Mouse (Mus musculus) hindbrain, embryonic 14.5 days (tissue): ENCODE results near the gene Ulk1. TPM values are rescaled to one million over a fixed set of nuclear protein-coding genes. Genes with fewer than 3 reads are reported as not detected.

Source experiments
- ATAC-seq: fragments of 200-750 bp; cut with Nextera tagmentation; 2 replicates; pipeline ENCODE4 v1.8.0; 2017; ENCODE audit warnings: moderate number of reproducible peaks, mild to moderate bottlenecking, moderate TSS enrichment, moderate library complexity; ENCODE audit not compliant: low FRiP score
- DNase-seq: peaks from one replicate; pipeline ENCODE4 v3.0.0-alpha.2; 2015; ENCODE audit warnings: low spot score
- H3K27ac ChIP-seq: fragments of 300-500 bp; sonication (generic); 2 replicates; pipeline ENCODE4 v1.5.1; 2014; ENCODE audit warnings: mild to moderate bottlenecking, moderate library complexity
- H3K27me3 ChIP-seq: fragments of 300-500 bp; sonication (generic); 2 replicates; pipeline ENCODE4 v1.6.1; 2014; ENCODE audit warnings: mild to moderate bottlenecking, low read length, mixed read lengths; ENCODE audit not compliant: control insufficient read depth, insufficient read depth
- H3K36me3 ChIP-seq: fragments of 300-500 bp; sonication (generic); replicated peaks from 2 replicates; pipeline ENCODE4 v1.6.1; 2014; ENCODE audit not compliant: control insufficient read depth, insufficient read depth
- H3K4me1 ChIP-seq: fragments of 300-500 bp; sonication (generic); replicated peaks from 2 replicates; pipeline ENCODE4 v1.6.1; 2014; ENCODE audit warnings: antibody characterized with exemption, low read length, mixed read lengths; ENCODE audit not compliant: control insufficient read depth, insufficient read depth
- H3K4me2 ChIP-seq: fragments of 300-500 bp; sonication (generic); replicated peaks from 2 replicates; pipeline ENCODE4 v1.6.1; 2014; ENCODE audit warnings: mild to moderate bottlenecking, moderate library complexity
- H3K4me3 ChIP-seq: fragments of 300-500 bp; sonication (generic); replicated peaks from 2 replicates; pipeline ENCODE4 v1.5.1; 2014; ENCODE audit warnings: mild to moderate bottlenecking, low read length
- H3K9ac ChIP-seq: fragments of 300-500 bp; sonication (generic); 2 replicates; pipeline ENCODE4 v1.6.1; 2014
- H3K9me3 ChIP-seq: fragments of 300-500 bp; sonication (generic); 2 replicates; pipeline ENCODE4 v1.6.1; 2016; ENCODE audit warnings: low read length; ENCODE audit not compliant: control insufficient read depth
- WGBS: fragments of 180-500 bp; shearing (Covaris S2); extraction: QIAGEN DNeasy Blood & Tissue Kit; methylation state at CpG from one replicate; pipeline ENCODE4 v1.1.7; 2014; 5-methylcytosine and 5-hydroxymethylcytosine counted together
- polyA plus RNA-seq: library from polyadenylated mRNA; unstranded; fragments of >200 nt; fragmentation: Nextera tagmentation; extraction: Ambion mirVana; gene quantifications from 2 replicates; pipeline ENCODE4 v1.2.1, GENCODE M21; 2014

Gene Ulk1
- polyA plus RNA-seq: 48.9 and 49.6 TPM in 2 replicates

DNA sequence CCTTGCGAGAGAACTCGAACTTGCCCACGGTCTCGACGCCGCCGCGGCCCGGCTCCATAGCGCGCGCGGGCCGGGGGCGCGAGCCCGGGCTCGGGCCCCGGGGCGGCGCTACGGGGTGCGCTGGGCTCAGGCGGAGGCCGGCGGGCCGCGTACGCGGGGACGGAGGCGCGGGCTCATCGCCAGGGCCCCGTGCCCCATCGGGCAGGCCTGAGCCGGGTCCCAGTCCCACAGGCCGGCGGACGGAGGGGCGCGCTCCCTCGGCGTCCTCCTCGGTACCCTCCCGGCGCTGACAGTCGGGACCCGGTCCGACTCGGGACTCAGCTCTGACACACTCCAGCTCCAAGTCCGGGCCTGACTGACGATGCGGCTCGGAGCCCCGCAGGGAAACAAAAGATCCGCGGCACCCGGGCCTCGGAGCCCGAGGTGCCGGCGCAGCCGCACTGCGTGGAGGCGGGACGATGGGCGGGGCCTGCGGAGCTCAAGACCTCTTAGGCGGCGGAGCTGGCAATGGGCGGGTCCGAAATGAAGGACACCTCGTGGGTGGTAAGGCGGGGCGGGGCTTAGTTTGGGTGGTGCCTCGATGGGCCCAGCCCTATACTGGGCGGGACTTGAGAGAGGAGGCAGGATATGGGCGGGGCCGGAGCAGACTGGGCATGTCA lies at the start of gene Ulk1:
Ulk1 (minus strand) TSS at position 431 of the 659 bp plus-strand sequence.
- Histone ChIP-seq H3K4me2 (peak within 1 kb of the TSS; percentile 100), H3K4me1 (peaks cover 30% of the 10 kb centered on the region), H3K27ac (peak within 1 kb of the TSS; percentile 85), H3K4me3 (peak within 1 kb of the TSS; percentile 88), H3K9me3 (no peaks in the 10 kb centered on the region), H3K27me3 (no peaks in the 10 kb centered on the region), H3K9ac (peak within 1 kb of the TSS; percentile 95), H3K36me3 (peaks cover 13% of the 10 kb centered on the region; the same call in 1 of the 2 replicates)
- ATAC-seq (peak; percentile 95), DNase-seq (peak; percentile 98)
- under 1% methylated on average over 74 of the region's 80 CpGs for WGBS

DNA sequence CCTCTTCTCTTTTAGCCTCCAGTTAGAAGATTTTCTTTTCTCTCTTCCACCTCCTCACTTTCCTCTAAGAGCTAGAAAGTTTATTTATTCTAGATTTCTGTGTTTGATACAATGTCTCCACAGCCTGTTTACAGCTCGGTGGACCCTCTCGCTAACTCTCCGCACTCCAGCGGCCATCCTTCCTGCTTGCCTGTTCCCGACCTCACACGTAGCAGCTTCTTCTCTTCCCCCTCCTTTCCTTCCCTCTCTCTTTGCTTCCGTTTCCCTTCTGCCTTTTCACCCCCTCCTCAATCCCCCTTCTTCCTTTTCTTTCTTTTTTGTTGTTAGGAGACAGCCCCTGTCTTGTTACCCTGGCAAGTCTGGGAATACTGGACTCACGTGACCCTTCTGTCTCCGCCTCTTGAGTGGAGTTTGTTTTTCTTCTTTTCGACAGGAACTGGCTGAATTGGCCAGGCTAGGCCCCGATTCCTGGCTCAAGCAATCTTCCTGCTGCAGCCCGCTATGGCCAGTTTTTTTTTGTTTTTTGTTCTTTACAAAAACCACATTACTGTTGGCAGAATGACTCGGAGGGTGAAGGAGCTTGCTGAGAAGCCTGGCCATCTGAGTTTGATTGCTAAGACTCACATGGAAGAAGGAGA lies 49.2 kb upstream of the Ulk1 start:
- peak overlapping the region; percentile 21 for H3K4me2 ChIP-seq
- H3K4me1 ChIP-seq: no peaks in the 10 kb centered on the region
- no peaks in the 10 kb centered on the region for H3K9me3 ChIP-seq
- ATAC-seq (peak; percentile 27; the same call in 1 of the 2 replicates), DNase-seq (peak; percentile 49)
- H3K4me3 ChIP-seq: no peak overlapping the region
- H3K36me3 ChIP-seq: no peaks in the 10 kb centered on the region
- WGBS: 54% methylated on average over 13 of the region's 13 CpGs
- 0 out of 2 replicates have a peak overlapping the region, but pooled peaks have one; percentile 28 for H3K9ac ChIP-seq
- no peaks in the 10 kb centered on the region for H3K27me3 ChIP-seq
- H3K27ac ChIP-seq: peak overlapping the region; percentile 66

- no peak overlapping the region for H3K4me2 ChIP-seq
- H3K27ac ChIP-seq: no peak overlapping the region
- 84% methylated on average over 5 of the region's 5 CpGs for WGBS
- H3K36me3 ChIP-seq: no peaks in the 10 kb centered on the region
- no peaks in the 10 kb centered on the region for H3K27me3 ChIP-seq
- no peak for ATAC-seq
- H3K9ac ChIP-seq: no peak overlapping the region
- no peak overlapping the region for H3K4me3 ChIP-seq
- DNase-seq: no peak
- no peaks in the 10 kb centered on the region for H3K4me1 ChIP-seq
- no peaks in the 10 kb centered on the region for H3K9me3 ChIP-seq
Observed at GRCm38 (mm10) chr5:110857091-110857490, 47.2 kb upstream of the Ulk1 start.

DNA sequence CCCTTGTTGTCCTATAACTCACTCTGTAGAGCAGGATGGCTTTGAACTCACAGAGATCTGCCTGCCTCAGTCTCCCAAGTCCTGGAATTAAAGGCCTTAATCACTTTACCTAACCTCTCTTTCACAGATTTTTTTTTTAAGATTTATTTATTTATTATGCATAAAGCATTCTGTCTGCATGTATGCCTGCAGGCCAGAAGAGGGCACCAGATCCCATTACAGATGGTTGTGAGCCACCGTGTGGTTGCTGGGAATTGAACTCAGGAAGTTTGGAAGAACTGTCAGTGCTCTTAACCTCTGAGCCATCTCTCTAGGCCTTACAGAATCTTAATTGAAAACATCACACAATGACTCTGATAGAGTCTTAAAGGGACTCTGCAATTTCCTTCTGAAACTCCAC lies 43.1 kb upstream of the Ulk1 start:
- WGBS: 86% methylated on average over 1 of the region's 1 CpGs
- Histone ChIP-seq H3K4me1 (no peaks in the 10 kb centered on the region), H3K4me3 (no peak overlapping the region), H3K9ac (no peak overlapping the region), H3K27ac (no peak overlapping the region), H3K9me3 (no peaks in the 10 kb centered on the region), H3K36me3 (no peaks in the 10 kb centered on the region), H3K27me3 (no peaks in the 10 kb centered on the region), H3K4me2 (no peak overlapping the region)
- ATAC-seq (no peak), DNase-seq (no peak)

GRCm38 (mm10) chr5:110841046-110841862 lies 31.4 kb upstream of the Ulk1 start:
- H3K36me3 ChIP-seq: no peaks in the 10 kb centered on the region
- H3K4me3 ChIP-seq: no peak overlapping the region
- 91% methylated on average over 14 of the region's 14 CpGs for WGBS
- H3K4me2 ChIP-seq: no peak overlapping the region
- DNase-seq (no peak), ATAC-seq (no peak)
- H3K9me3 ChIP-seq: no peaks in the 10 kb centered on the region
- no peak overlapping the region for H3K9ac ChIP-seq
- H3K4me1 ChIP-seq: peaks cover 6% of the 10 kb centered on the region; the same call in 1 of the 2 replicates
- no peaks in the 10 kb centered on the region for H3K27me3 ChIP-seq
- no peak overlapping the region for H3K27ac ChIP-seq

GRCm38 (mm10) chr5:110840465-110840864 lies 30.6 kb upstream of the Ulk1 start:
- H3K4me2 ChIP-seq: peak overlapping the region; percentile 66
- H3K36me3 ChIP-seq: no peaks in the 10 kb centered on the region
- H3K9ac ChIP-seq: peak overlapping the region; percentile 33; the same call in 1 of the 2 replicates
- no peaks in the 10 kb centered on the region for H3K27me3 ChIP-seq
- peak overlapping the region; percentile 68 for H3K4me3 ChIP-seq
- no peaks in the 10 kb centered on the region for H3K9me3 ChIP-seq
- ATAC-seq (no peak), DNase-seq (no peak)
- 11% methylated on average over 4 of the region's 4 CpGs for WGBS
- no peak overlapping the region for H3K27ac ChIP-seq
- H3K4me1 ChIP-seq: peaks cover 6% of the 10 kb centered on the region; the same call in 1 of the 2 replicates

GRCm38 (mm10) chr5:110839678-110840365 lies 29.9 kb upstream of the Ulk1 start, which contains the start of the genes Hscb and Chek2:
Gene Hscb (minus strand): TSS chr5:110839777.
Gene Chek2 (plus strand): TSS chr5:110839979.
- H3K9me3 ChIP-seq: no peaks in the 10 kb centered on the region
- peak; percentile 96 for DNase-seq
- under 1% methylated on average over 41 of the region's 41 CpGs for WGBS
- H3K9ac ChIP-seq: peak within 1 kb of the TSS; percentile 69
- peak; percentile 99 for ATAC-seq
- no peaks in the 10 kb centered on the region for H3K36me3 ChIP-seq
- H3K27me3 ChIP-seq: no peaks in the 10 kb centered on the region
- peaks cover 6% of the 10 kb centered on the region; the same call in 1 of the 2 replicates for H3K4me1 ChIP-seq
- peak within 1 kb of the TSS; percentile 68 for H3K4me3 ChIP-seq
- peak within 1 kb of the TSS; percentile 76 for H3K4me2 ChIP-seq
- H3K27ac ChIP-seq: peak within 1 kb of the TSS; percentile 65

DNA sequence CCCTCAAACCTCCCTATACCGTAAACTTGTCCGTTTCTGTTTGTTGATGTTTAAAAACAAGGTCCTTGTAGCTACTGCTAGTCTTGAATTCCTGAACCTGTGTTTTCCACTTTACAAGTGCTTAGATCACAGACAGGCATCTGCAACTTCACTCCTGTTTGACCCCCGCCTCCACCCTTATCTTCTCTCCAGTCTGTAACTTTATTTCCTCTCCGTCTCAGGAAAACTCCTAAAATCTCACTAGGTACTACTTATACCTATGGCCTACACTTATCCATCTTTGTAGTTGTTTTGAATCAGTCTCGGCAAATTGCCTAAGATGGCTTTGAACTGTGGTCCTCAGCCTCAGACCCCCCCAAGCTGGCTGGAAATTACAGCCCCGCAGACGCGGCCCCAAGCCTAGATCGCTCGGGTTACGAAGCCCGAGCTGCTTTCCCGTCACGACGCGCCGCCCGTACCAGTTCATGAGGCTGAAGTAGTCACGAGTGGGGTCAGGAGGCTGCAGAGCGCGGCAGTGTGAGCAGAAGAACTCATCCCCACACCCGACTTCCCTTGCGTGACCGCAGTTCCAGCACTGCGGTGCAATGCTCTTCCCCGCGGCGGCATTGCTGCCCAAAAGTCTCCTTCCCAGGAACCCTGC lies 29.3 kb upstream of the Ulk1 start:
- no peaks in the 10 kb centered on the region for H3K27me3 ChIP-seq
- H3K9ac ChIP-seq: peak overlapping the region; percentile 69
- H3K27ac ChIP-seq: peak overlapping the region; percentile 65
- WGBS: 10% methylated on average over 28 of the region's 28 CpGs
- peak overlapping the region; percentile 76 for H3K4me2 ChIP-seq
- no peak; the same call in 1 of the 2 replicates for ATAC-seq
- no peaks in the 10 kb centered on the region for H3K9me3 ChIP-seq
- H3K4me3 ChIP-seq: peak overlapping the region; percentile 68
- H3K36me3 ChIP-seq: no peaks in the 10 kb centered on the region
- no peak for DNase-seq
- H3K4me1 ChIP-seq: peaks cover 6% of the 10 kb centered on the region; the same call in 1 of the 2 replicates
